Mouse (Mus musculus) lung, postnatal 25 days (tissue): ENCODE data around the gene Fam20a.

ENCODE experiments used
- DNase-seq: peaks from one replicate; pipeline ENCODE4 v3.0.0; 2022; ENCODE audit warnings: low spot score

The Fam20a gene

GRCm38 (mm10) chr11:109653201-109653600, 68.9 kb downstream of the Fam20a start:
- no peak for DNase-seq

- DNase-seq: no peak
Observed at GRCm38 (mm10) chr11:109652505-109652904, 69.6 kb downstream of the Fam20a start.

- no peak for DNase-seq
Observed at GRCm38 (mm10) chr11:109651566-109652024, 70.5 kb downstream of the Fam20a start.

- DNase-seq: peak; percentile 94
Observed at GRCm38 (mm10) chr11:109650788-109651565, 71.1 kb downstream of the Fam20a start.

GRCm38 (mm10) chr11:109649975-109650701, 71.9 kb downstream of the Fam20a start:
- DNase-seq: peak; percentile 69

GRCm38 (mm10) chr11:109649206-109649605, 72.9 kb downstream of the Fam20a start, which contains the start of gene Prkar1a:
TSS of gene Prkar1a (plus strand) at chr11:109649405.
- no peak for DNase-seq

- DNase-seq: peak; percentile 39
Observed at GRCm38 (mm10) chr11:109648510-109648909, 73.6 kb downstream of the Fam20a start.

GRCm38 (mm10) chr11:109641498-109642222, 80.4 kb downstream of the Fam20a start:
- peak; percentile 52 for DNase-seq

- DNase-seq: no peak
Observed at GRCm38 (mm10) chr11:109635871-109636395, 86.1 kb downstream of the Fam20a start.

GRCm38 (mm10) chr11:109634928-109635327, 87.2 kb downstream of the Fam20a start:
- DNase-seq: no peak

GRCm38 (mm10) chr11:109629021-109629521, 93.0 kb downstream of the Fam20a start:
- no peak for DNase-seq

- DNase-seq: no peak
Observed at GRCm38 (mm10) chr11:109628099-109628498, 94.0 kb downstream of the Fam20a start.

- no peak for DNase-seq
Observed at GRCm38 (mm10) chr11:109627648-109628047, 94.4 kb downstream of the Fam20a start.

- no peak for DNase-seq
Observed at GRCm38 (mm10) chr11:109623238-109623637, 98.8 kb downstream of the Fam20a start.

GRCm38 (mm10) chr11:109622518-109623037, 99.5 kb downstream of the Fam20a start:
- no peak for DNase-seq

- DNase-seq: peak; percentile 47
Observed at GRCm38 (mm10) chr11:109621183-109621582, 100.9 kb downstream of the Fam20a start.

- no peak for DNase-seq
Observed at GRCm38 (mm10) chr11:109620356-109620755, 101.7 kb downstream of the Fam20a start.
